Mouse (Mus musculus) midbrain, postnatal 0 days (tissue): ENCODE results near the gene Zfhx3. TPM values are rescaled to one million over a fixed set of nuclear protein-coding genes. Genes with fewer than 3 reads are reported as not detected.

Experiments used
- ATAC-seq: fragments of 200-750 bp; cut with Nextera tagmentation; 2 replicates; pipeline ENCODE4 v1.8.0; 2017; ENCODE audit warnings: moderate number of reproducible peaks, mild to moderate bottlenecking, moderate TSS enrichment, moderate library complexity; ENCODE audit not compliant: low FRiP score
- DNase-seq: peaks from one replicate; pipeline ENCODE4 v3.0.0-alpha.2; 2015; ENCODE audit warnings: low spot score
- H3K27ac ChIP-seq: fragments of 300-500 bp; sonication (generic); 2 replicates; pipeline ENCODE4 v1.5.1; 2014; ENCODE audit warnings: low read depth, mild to moderate bottlenecking, low read length, mixed read lengths
- H3K27me3 ChIP-seq: fragments of 300-500 bp; sonication (generic); 2 replicates; pipeline ENCODE4 v1.6.1; 2014; ENCODE audit warnings: low read length, control low read depth, mixed read lengths; ENCODE audit not compliant: insufficient read depth
- H3K36me3 ChIP-seq: fragments of 300-500 bp; sonication (generic); 2 replicates; pipeline ENCODE4 v1.6.1; 2014; ENCODE audit warnings: low read length, control low read depth, mixed read lengths; ENCODE audit not compliant: insufficient read depth
- H3K4me1 ChIP-seq: fragments of 300-500 bp; sonication (generic); 2 replicates; pipeline ENCODE4 v1.6.1; 2014; ENCODE audit warnings: mild to moderate bottlenecking, control low read depth, antibody characterized with exemption, low read length, mixed read lengths; ENCODE audit not compliant: insufficient read depth
- H3K4me2 ChIP-seq: fragments of 300-500 bp; sonication (generic); 2 replicates; pipeline ENCODE4 v1.6.1; 2014; ENCODE audit warnings: low read depth, mild to moderate bottlenecking, low read length, mixed read lengths; ENCODE audit not compliant: poor library complexity, severe bottlenecking
- H3K4me3 ChIP-seq: fragments of 300-500 bp; sonication (generic); 2 replicates; pipeline ENCODE4 v1.5.1; 2014; ENCODE audit warnings: low read depth, mild to moderate bottlenecking, low read length, moderate library complexity
- H3K9ac ChIP-seq: fragments of 300-500 bp; sonication (generic); replicated peaks from 2 replicates; pipeline ENCODE4 v1.6.1; 2014; ENCODE audit warnings: mild to moderate bottlenecking, low read length, moderate library complexity, mixed read lengths; ENCODE audit not compliant: poor library complexity, severe bottlenecking
- H3K9me3 ChIP-seq: fragments of 300-500 bp; sonication (generic); 2 replicates; pipeline ENCODE4 v1.6.1; 2016; ENCODE audit warnings: low read length, control low read depth
- CTCF ChIP-seq: IDR thresholded peaks from 2 replicates; pipeline ENCODE4 v1.5.1; 2016; ENCODE audit warnings: antibody characterized with exemption, mild to moderate bottlenecking
- WGBS: fragments of 180-500 bp; shearing (Covaris S2); extraction: QIAGEN DNeasy Blood & Tissue Kit; methylation state at CpG from one replicate; pipeline ENCODE4 v1.1.7; 2014; 5-methylcytosine and 5-hydroxymethylcytosine counted together
- polyA plus RNA-seq: library from polyadenylated mRNA; unstranded; fragments of >200 nt; fragmentation: Nextera tagmentation; extraction: Ambion mirVana; gene quantifications from 2 replicates; pipeline ENCODE4 v1.2.1, GENCODE M21; 2015
- total RNA-seq: library from RNA; depleted of rRNA; stranded (reverse); fragments of >200 nt; gene quantifications from 2 replicates; pipeline ENCODE4 v1.2.3, GENCODE M21; 2014

The Zfhx3 gene
- total and polyA plus RNA-seq, 2 experiments from 2014 or later = 33.1 to 44.5 TPM

DNA sequence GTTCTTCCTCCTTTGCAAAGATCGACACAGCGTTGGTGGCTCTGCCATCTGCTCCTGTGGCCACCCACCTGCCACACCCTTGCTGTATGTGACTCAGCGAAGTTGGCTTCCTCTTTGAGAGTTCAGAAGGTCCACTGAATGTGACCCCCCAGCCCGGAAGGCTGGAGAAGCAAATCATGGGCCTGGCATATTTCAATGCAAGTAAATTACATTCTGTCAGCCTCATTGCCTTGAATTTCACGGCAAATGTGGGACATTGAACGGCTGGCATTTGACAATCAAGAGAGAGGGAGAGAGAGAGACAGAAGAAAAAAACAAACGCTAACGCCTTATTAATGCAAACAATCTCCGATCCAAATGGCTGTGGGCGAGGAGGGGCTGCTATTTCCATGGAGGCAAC is 38.2 kb downstream of the Zfhx3 start:
- DNase-seq = peak; percentile 8
- Histone ChIP-seq H3K36me3 (no peaks in the 10 kb centered on the region), H3K9me3 (no peaks in the 10 kb centered on the region), H3K4me2 (no peak overlapping the region), H3K27ac (no peak overlapping the region), H3K27me3 (no peaks in the 10 kb centered on the region), H3K4me3 (no peak overlapping the region), H3K9ac (no peak overlapping the region), H3K4me1 (no peaks in the 10 kb centered on the region)
- ATAC-seq = no peak
- WGBS = 32% methylated on average over 10 of the region's 10 CpGs
- no peak for TF ChIP-seq CTCF

DNA sequence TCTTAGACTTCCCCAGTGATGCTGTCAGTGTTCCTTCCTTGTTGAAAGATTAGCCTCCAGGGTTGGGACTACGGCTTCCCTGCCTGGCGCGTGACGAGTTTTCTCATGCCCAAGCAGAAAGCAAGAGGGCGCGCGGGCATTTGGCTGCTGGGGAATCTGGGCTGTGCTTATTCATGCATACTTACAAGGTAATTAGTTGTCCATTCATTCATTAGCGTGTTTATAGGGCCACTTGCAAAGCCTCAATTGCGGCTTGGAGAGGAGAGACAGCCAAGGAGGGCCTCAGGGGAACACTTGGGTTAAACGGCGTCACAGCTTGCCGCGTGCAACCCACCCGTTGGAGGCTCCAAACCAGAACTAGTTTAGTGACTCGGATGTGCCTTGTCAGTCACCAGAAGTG is 44.2 kb downstream of the Zfhx3 start:
- no peak overlapping the region for H3K9ac ChIP-seq
- WGBS = 47% methylated on average over 15 of the region's 15 CpGs
- no peak overlapping the region for H3K4me3 ChIP-seq
- ATAC-seq (no peak), DNase-seq (peak; percentile 82)
- H3K27ac ChIP-seq = no peak overlapping the region
- no peaks in the 10 kb centered on the region for H3K9me3 ChIP-seq
- H3K36me3 ChIP-seq = no peaks in the 10 kb centered on the region
- peak; percentile 58 for TF ChIP-seq CTCF
- H3K4me2 ChIP-seq = peak overlapping the region; percentile 29
- H3K27me3 ChIP-seq = no peaks in the 10 kb centered on the region
- no peaks in the 10 kb centered on the region for H3K4me1 ChIP-seq

DNA sequence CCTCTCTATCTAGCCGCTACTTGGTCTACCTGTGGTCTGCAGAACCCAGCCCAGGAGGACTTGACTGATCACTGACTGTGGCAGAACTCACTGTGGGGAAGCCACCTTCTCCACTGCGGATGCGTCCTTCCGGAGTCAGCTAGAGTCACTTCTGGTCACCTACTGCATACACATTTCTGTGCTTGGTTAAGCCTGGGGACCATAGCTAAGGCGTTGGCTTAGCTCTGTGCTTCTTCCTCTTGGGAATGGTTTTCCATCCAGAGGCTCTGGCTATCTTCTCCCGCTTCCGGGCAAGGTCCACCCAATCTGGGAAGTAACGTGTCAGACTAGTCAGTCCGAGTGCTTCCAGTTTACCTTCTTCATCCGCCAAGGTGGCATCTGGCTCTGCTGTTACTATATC is 56.4 kb downstream of the Zfhx3 start:
- Histone ChIP-seq H3K9ac (no peak overlapping the region), H3K36me3 (no peaks in the 10 kb centered on the region), H3K4me1 (no peaks in the 10 kb centered on the region), H3K4me2 (no peak overlapping the region), H3K27me3 (no peaks in the 10 kb centered on the region), H3K27ac (no peak overlapping the region), H3K9me3 (no peaks in the 10 kb centered on the region), H3K4me3 (no peak overlapping the region)
- ATAC-seq = no peak
- TF ChIP-seq CTCF = no peak
- DNase-seq = no peak
- 95% methylated on average over 10 of the region's 10 CpGs for WGBS

DNA sequence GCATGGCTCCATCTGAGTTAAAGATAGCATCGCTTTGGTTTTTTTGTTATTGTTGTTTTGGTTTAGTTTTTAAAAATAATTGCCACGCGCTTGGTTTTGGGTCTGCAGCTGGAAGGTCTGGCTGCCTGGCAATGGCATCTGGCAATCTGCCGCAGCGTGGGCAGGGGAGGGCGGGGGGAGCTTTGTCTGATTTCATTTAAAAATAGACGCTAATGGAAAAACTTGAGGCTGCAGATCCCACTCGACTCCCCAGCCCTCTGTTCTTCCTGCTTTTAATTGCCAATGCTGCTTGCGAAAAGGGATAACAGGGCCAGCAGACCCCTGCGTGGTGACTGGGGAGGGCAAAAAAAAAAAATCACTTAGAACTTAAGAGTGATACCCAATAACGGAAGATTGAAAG is 69.1 kb downstream of the Zfhx3 start:
- Histone ChIP-seq H3K27me3 (no peaks in the 10 kb centered on the region), H3K4me2 (no peak overlapping the region), H3K4me3 (no peak overlapping the region), H3K27ac (no peak overlapping the region), H3K9me3 (no peaks in the 10 kb centered on the region), H3K36me3 (no peaks in the 10 kb centered on the region), H3K4me1 (no peaks in the 10 kb centered on the region), H3K9ac (no peak overlapping the region)
- WGBS = 75% methylated on average over 11 of the region's 11 CpGs
- ATAC-seq = no peak
- no peak for TF ChIP-seq CTCF
- DNase-seq = no peak

DNA sequence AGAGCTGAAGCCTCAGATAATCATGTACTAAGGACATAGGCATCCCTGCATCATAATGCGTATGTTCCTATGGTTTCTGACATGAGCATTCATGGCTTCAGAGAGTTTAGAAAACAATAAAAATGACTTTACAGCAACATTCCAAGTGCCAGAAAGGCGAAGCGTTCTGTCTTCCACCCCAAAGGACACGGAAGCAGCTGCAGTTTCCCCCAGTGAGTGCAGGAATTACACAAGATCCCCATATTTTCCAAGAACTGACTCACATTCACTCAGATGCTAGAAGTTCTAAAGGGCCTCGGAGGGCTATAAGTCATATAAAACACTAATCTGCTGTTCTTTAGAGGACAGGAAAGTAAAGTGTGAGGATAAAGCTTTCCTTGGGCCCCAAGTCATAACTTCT is 75.3 kb downstream of the Zfhx3 start:
- Histone ChIP-seq H3K27ac (no peak overlapping the region), H3K4me1 (no peaks in the 10 kb centered on the region), H3K9me3 (no peaks in the 10 kb centered on the region), H3K4me3 (no peak overlapping the region), H3K4me2 (no peak overlapping the region), H3K27me3 (no peaks in the 10 kb centered on the region), H3K9ac (no peak overlapping the region), H3K36me3 (no peaks in the 10 kb centered on the region)
- no peak for TF ChIP-seq CTCF
- ATAC-seq (no peak), DNase-seq (no peak)
- 91% methylated on average over 5 of the region's 5 CpGs for WGBS

DNA sequence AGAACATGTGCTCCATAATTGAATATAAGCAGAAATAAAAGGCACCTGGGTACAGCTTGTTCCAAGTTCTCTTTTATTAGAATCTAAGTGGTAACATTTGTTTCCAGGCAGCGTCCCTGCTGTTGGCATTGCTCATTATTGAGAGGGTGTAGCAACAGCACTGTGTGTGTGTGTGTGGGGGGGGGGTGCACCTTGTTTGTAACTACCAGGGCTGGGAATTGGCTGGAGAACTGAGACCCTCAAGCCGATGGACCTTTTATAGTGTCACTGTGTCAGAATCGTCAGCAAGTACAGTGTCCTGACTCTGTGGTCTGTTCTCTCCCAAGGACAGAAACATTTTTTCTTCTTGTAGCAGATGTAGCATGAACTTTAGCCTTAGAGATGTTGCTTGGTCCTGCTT is 77.2 kb downstream of the Zfhx3 start:
- no peak for TF ChIP-seq CTCF
- Histone ChIP-seq H3K27ac (no peak overlapping the region), H3K4me2 (no peak overlapping the region), H3K9me3 (no peaks in the 10 kb centered on the region), H3K9ac (no peak overlapping the region), H3K4me1 (no peaks in the 10 kb centered on the region), H3K36me3 (no peaks in the 10 kb centered on the region), H3K4me3 (no peak overlapping the region), H3K27me3 (no peaks in the 10 kb centered on the region)
- DNase-seq (no peak), ATAC-seq (no peak)
- WGBS = 90% methylated on average over 3 of the region's 3 CpGs
